Mouse (Mus musculus): ENCODE data around the gene Zbed5.

- TF ChIP-seq CTCF (IDR thresholded peaks at IDR 0.05; ENCODE audit: extremely low read depth, insufficient read depth, low read length) (peak; percentile 42), POLR2A (IDR thresholded peaks at IDR 0.05; ENCODE audit: extremely low read depth, insufficient read depth, low read length) (0 out of 2 replicates have a peak, but pooled peaks have one; percentile 15)
Observed at GRCm38 (mm10) chr5:129864467-129864866, 31.1 kb upstream of the Zbed5 start.

Measured in cortical plate, adult 2 months (tissue).